Mouse (Mus musculus) Muller cell, postnatal 12 days (primary cell): Measurements from ENCODE around the gene Bmpr1b.
"Not testable (repeated sequence)": the region's sequence is repeated elsewhere in the genome, so short reads cannot be mapped to it uniquely, and the experiment has no call there.

Source experiments
- DNase-seq: peaks from one replicate; pipeline ENCODE4 v3.0.0-alpha.2; 2015; ENCODE audit errors: inconsistent ontology term

Bmpr1b gene

GRCm38 (mm10) chr3:142168863-142169521 is at the start of gene Bmpr1b:
Bmpr1b (minus strand) TSS chr3:142169425.
- DNase-seq: peak; percentile 88

- no peak for DNase-seq
These were observed 43.6 kb upstream of the Bmpr1b start for GRCm38 (mm10) chr3:142212821-142213220.

GRCm38 (mm10) chr3:142212186-142212585 is 43.0 kb upstream of the Bmpr1b start:
- DNase-seq: no peak

DNA sequence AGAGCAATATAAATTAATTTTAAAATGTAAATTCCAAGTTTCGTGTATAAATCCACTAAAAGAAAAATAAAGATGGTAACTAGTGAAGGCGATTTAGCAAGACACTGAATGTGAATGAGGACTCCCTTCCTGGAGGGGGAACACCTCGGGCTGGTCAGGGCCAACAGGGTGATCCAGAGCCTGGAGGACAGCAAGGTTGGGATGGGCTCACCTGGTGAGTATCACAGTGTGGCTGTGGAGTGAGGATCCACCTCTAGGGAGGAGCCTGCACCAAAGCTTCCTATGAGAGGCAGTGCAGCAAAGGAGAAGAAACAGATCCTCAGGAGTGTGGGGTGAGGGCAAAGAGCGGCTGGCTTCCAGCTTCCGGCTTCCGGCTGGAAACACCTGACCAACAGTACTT is 40.8 kb upstream of the Bmpr1b start:
- DNase-seq: no peak

GRCm38 (mm10) chr3:142209057-142209456 is 39.8 kb upstream of the Bmpr1b start:
- no peak for DNase-seq

GRCm38 (mm10) chr3:142207488-142207887 is 38.3 kb upstream of the Bmpr1b start:
- no peak for DNase-seq

- DNase-seq: no peak
These were observed 37.1 kb upstream of the Bmpr1b start for GRCm38 (mm10) chr3:142206316-142206715.

DNA sequence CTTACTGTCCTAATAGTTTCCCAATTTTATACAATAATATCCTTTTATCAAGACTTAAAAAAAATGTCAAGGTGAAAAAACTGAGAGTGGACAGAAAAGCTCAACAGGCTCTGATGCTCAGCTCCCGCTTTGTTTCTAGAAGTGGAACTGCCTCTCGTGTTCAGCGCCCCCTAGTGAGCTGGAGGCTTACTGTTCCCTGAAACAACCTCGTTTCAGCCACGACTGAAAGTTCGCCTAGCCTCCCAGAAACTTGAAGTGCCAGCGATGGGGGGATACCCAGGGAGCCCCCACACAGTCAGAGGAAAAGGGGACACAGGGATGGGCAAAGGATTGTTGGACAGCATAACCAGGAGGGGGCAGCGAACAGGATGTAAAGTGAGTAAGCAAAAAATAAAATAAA is 26.9 kb upstream of the Bmpr1b start:
- no peak for DNase-seq

DNA sequence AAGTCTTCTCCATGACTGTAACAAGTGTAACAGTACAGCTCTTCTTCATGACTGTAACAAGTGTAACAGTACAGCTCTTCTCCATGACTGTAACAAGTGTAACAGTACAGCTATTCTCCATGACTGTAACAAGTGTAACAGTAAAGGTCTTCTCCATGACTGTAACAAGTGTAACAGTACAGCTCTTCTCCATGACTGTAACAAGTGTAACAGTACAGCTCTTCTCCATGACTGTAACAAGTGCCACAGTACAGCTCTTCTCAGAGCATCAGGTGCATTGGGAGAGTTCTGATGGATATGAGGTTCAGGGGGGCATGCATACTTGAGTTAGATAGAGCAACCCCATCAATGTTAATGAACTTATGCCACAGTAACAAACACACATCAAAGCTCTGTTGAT is 22.4 kb upstream of the Bmpr1b start:
- DNase-seq: not testable (repeated sequence)

GRCm38 (mm10) chr3:142186551-142186950 is 17.3 kb upstream of the Bmpr1b start:
- DNase-seq: no peak

DNA sequence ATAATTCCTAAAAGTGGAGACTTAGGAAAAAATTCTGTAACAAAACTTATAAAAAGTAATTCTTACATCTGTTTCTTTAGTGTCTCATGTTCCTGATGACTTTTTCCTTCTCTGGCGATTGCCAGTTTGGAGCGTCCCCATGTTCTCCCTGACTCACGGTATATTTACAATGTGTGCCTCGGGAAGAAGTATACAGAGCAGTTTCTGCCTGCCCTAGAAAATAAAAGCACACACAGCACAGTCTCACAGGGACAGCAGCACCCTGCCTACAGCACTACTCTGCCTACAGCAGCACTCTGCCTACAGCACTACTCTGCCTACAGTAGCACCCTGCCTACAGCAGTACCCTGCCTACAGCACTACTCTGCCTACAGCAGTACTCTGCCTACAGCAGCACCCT is 4.8 kb upstream of the Bmpr1b start:
- DNase-seq: no peak

GRCm38 (mm10) chr3:142168251-142168862 is 868 bp downstream of the Bmpr1b start:
- DNase-seq: no peak

- no peak for DNase-seq
These were observed 4.2 kb downstream of the Bmpr1b start for GRCm38 (mm10) chr3:142164981-142165380.

DNA sequence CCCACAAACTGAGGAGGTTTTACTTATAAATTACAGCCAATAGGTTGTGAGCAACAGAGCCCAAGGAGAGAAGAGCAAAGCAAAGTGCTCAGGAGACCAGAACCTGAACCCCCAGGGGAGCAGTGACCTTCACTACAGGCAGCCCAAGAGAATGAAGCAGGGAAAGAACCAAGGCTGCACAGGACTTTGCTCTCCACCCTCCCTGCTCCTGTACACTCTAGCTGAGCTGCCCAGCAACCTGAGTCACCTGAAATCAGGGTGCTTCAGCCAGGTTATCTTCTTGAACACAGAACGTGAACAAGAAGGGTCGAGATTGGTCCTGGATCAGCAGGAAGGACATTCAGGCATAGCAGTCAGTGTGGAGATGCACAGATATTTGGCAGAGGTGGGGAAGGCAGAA is 5.3 kb downstream of the Bmpr1b start:
- no peak for DNase-seq

DNA sequence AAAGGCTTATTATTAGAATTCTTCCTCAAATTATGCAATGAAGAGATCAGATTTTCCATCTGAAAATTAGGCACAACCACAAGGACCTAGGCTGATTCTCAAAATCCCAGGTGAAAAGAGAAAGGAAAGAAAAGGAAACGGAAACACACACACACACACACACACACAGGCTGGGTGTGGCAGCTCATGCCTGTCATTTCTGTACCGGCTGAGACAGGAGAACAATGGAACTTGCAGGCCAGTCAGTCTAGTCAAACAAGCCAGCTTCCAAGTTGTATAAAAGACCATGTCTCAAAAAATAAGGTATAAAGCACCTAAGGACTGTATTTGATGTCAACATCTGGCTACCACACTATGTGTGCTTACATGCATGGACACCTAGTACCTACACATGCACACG is 7.8 kb downstream of the Bmpr1b start:
- no peak for DNase-seq

- DNase-seq: no peak
These were observed 17.2 kb downstream of the Bmpr1b start for GRCm38 (mm10) chr3:142151980-142152379.

- no peak for DNase-seq
These were observed 30.4 kb downstream of the Bmpr1b start for GRCm38 (mm10) chr3:142138796-142139195.

DNA sequence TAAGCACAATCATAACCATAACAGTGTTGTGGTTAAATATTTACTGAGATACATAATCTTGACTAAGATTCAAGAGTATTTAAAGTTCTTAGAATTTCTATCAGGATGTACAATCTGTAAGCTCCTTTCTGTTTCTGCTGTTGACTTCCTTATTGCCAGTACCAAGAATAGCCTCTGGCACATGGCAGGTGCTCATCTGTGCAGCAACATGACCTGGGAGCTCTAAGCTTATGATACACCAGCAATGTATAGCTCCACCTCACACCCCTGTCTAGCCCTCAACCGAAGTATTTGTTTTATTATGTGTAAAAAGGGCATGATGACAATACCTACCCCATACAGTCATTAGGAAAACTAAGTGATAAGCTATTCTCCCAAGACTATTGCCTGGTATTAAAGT is 42.8 kb downstream of the Bmpr1b start:
- no peak for DNase-seq

DNA sequence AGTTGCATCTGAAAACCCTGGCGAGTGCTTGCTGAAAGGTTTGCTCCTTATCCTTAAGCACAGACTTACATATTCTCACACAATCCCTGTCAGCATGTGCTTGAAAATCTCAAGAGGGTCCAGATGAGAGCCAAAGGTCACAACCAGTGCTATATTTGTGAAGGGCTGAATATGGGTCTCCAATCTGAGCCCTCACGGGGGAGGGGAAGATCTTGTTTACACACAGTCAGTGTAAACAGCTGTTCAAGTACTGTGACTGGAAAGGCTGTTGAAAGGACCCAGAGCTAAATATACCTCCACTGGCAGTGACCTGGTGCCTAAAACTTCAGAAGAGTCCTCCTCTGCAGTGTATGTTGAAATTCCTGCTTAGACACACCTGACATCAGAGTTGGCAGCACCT is 43.7 kb downstream of the Bmpr1b start:
- DNase-seq: no peak

DNA sequence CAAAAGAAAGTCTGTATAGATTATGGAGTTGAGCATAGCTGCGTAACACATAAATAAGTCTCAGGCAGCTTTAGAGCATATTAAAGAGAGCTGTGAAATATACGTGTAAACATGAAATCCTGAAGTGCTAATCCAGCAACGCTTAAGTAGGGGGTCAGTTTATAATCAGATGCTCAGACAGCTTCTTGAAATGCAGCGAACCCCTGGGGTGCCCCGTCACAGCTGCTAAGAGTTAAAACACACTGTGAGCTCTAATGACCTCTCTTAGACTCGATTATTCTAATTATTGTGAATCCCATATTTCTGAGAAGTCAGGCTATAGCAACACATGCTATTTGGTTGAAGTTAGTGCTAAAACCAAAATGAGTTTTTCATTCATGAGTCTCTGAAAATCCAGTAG is 45.0 kb downstream of the Bmpr1b start:
- no peak for DNase-seq

DNA sequence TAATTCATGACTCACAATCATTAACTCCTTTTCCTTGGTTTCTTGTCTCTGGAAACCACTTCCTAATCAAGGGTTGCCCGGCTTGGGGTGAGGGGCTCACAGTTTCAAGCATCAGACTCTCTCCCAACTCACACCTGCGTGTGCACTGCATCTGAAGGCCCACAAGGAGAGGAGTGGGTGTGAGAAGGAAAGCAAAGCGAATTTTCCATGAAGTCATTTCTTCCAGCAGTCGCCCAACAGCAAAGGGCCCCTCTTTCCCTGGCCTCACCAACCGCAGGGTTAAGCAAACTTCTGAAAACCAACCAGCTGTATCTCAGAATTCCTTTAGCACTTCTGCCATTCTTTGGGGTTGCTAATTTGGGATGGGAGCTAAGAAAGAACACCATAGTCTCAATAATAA is 46.8 kb downstream of the Bmpr1b start:
- DNase-seq: no peak

- DNase-seq: no peak
These were observed 48.4 kb downstream of the Bmpr1b start for GRCm38 (mm10) chr3:142120795-142121194.

DNA sequence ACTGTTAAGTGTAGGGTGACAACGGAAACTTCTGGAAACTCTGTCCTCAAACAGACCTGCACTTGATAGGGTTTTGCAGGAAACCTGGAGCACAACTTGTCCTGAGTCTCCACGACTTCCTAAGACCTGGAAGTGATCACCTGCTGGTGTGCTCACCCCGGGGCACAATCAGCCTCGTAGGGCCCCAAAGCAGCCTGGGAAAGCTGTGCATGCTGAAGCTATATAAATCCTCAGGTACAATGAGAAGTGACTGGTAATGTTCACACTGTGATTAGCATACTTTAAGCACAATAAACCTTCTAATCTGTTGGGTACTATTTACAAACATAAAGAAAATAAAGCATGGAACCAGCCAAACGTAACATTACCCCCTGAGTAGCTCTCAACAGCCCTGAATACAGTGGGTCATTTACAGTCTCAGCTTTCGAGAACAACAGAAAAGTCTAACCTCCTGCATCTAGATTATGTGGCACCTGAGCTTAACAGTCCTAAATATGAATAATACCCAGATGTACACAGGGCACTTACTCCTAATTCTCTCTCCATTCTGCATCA is 54.4 kb downstream of the Bmpr1b start:
- no peak for DNase-seq
